Mouse (Mus musculus) forebrain, embryonic 13.5 days (tissue): ENCODE data around the gene Elmsan1. TPM values are rescaled to one million over a fixed set of nuclear protein-coding genes. Genes with fewer than 3 reads are reported as not detected.

Experiments used
- ATAC-seq: fragments of 200-750 bp; cut with Nextera tagmentation; 2 replicates; pipeline ENCODE4 v1.8.0; 2017
- H3K27ac ChIP-seq: fragments of 300-500 bp; sonication (generic); 2 replicates; pipeline ENCODE4 v1.5.1; 2015; ENCODE audit warnings: inconsistent platforms, mild to moderate bottlenecking, moderate library complexity
- H3K27me3 ChIP-seq: fragments of 300-500 bp; sonication (generic); 2 replicates; pipeline ENCODE4 v1.6.1; 2015; ENCODE audit warnings: mild to moderate bottlenecking, inconsistent platforms
- H3K36me3 ChIP-seq: fragments of 300-500 bp; sonication (generic); 2 replicates; pipeline ENCODE4 v1.6.1; 2015; ENCODE audit warnings: mild to moderate bottlenecking, inconsistent platforms; ENCODE audit not compliant: poor library complexity, severe bottlenecking
- H3K4me1 ChIP-seq: fragments of 300-500 bp; sonication (generic); 2 replicates; pipeline ENCODE4 v1.6.1; 2015; ENCODE audit warnings: inconsistent platforms
- H3K4me2 ChIP-seq: fragments of 300-500 bp; sonication (generic); 2 replicates; pipeline ENCODE4 v1.6.1; 2015; ENCODE audit warnings: inconsistent platforms, mild to moderate bottlenecking, moderate library complexity
- H3K4me3 ChIP-seq: fragments of 300-500 bp; sonication (generic); 2 replicates; pipeline ENCODE4 v1.5.1; 2015; ENCODE audit warnings: mild to moderate bottlenecking, inconsistent platforms
- H3K9ac ChIP-seq: fragments of 300-500 bp; sonication (generic); 2 replicates; pipeline ENCODE4 v1.6.1; 2015; ENCODE audit warnings: mild to moderate bottlenecking, inconsistent platforms
- H3K9me3 ChIP-seq: fragments of 300-500 bp; sonication (generic); replicated peaks from 2 replicates; pipeline ENCODE4 v1.6.1; 2016; ENCODE audit warnings: inconsistent platforms
- WGBS: fragments of 180-500 bp; shearing (Covaris S2); methylation state at CpG from one replicate; pipeline ENCODE4 v1.1.7; 2015; 5-methylcytosine and 5-hydroxymethylcytosine counted together
- polyA plus RNA-seq: library from polyadenylated mRNA; unstranded; fragments of >200 nt; fragmentation: Nextera tagmentation; extraction: Ambion mirVana; gene quantifications from 2 replicates; pipeline ENCODE4 v1.2.1, GENCODE M21; 2015

Elmsan1 gene
- polyA plus RNA-seq, 1 experiment from 2014 or later: 5.0 TPM

GRCm38 (mm10) chr12:84201222-84201621 is 17.5 kb downstream of the Elmsan1 start:
- no peak overlapping the region for H3K4me2 ChIP-seq
- ATAC-seq: no peak
- no peaks in the 10 kb centered on the region for H3K9me3 ChIP-seq
- H3K27ac ChIP-seq: no peak overlapping the region
- H3K27me3 ChIP-seq: no peaks in the 10 kb centered on the region
- no peak overlapping the region for H3K4me3 ChIP-seq
- 98% methylated on average over 4 of the region's 4 CpGs for WGBS
- no peaks in the 10 kb centered on the region for H3K36me3 ChIP-seq
- H3K4me1 ChIP-seq: peaks cover 31% of the 10 kb centered on the region
- no peak overlapping the region for H3K9ac ChIP-seq

DNA sequence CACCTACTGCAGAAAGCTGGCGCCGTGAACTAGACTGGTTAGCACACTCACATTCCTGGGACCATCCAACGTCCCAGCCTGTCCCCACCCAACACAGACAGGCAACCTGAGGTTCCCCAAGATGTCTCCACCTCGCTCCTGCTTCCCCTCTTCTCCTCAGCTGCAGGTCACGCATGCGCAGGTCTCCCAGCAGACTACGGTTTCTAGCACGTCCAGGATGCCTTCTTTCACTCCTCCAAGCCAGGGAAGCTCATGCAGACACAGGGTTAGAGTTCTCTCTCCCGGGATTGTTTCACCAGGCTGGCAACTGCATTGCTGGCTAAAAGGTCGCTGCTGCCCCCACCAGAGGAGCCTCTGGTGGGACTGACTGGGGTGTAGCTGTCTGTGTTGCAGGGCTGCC is 19.8 kb downstream of the Elmsan1 start:
- WGBS: 69% methylated on average over 10 of the region's 10 CpGs
- H3K9me3 ChIP-seq: no peaks in the 10 kb centered on the region
- H3K36me3 ChIP-seq: no peaks in the 10 kb centered on the region
- no peak overlapping the region for H3K27ac ChIP-seq
- H3K4me1 ChIP-seq: peaks cover 50% of the 10 kb centered on the region
- H3K4me3 ChIP-seq: no peak overlapping the region
- no peak for ATAC-seq
- no peak overlapping the region for H3K9ac ChIP-seq
- no peak overlapping the region for H3K4me2 ChIP-seq
- no peaks in the 10 kb centered on the region for H3K27me3 ChIP-seq

GRCm38 (mm10) chr12:84198076-84198679 is 20.5 kb downstream of the Elmsan1 start:
- no peak overlapping the region for H3K4me2 ChIP-seq
- ATAC-seq: no peak
- peak overlapping the region; percentile 37; the same call in 1 of the 2 replicates for H3K9ac ChIP-seq
- no peak overlapping the region for H3K4me3 ChIP-seq
- no peaks in the 10 kb centered on the region for H3K36me3 ChIP-seq
- 54% methylated on average over 8 of the region's 8 CpGs for WGBS
- H3K27me3 ChIP-seq: no peaks in the 10 kb centered on the region
- no peak overlapping the region for H3K27ac ChIP-seq
- no peaks in the 10 kb centered on the region for H3K9me3 ChIP-seq
- H3K4me1 ChIP-seq: peaks cover 50% of the 10 kb centered on the region

DNA sequence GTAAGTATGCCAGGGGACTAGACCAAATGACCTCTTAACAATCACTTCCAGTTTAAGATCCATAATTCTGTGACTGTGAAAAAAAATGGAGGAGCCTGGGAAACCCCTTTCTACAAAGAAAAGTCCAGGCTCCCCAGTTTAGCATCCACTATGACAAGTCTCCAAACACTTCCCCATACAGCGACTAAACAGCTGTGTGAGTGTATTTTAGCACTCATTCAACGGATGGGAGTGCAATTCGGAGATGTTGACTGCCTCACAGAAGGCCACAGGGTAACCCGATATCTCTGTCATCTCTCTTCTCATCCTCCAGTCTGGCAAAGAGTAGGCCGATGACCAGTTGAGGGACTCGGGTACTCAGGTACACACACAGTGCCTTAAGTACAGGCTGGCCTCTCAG is 23.5 kb downstream of the Elmsan1 start:
- peaks cover 64% of the 10 kb centered on the region for H3K4me1 ChIP-seq
- ATAC-seq: no peak

GRCm38 (mm10) chr12:84194400-84195109 is 24.1 kb downstream of the Elmsan1 start:
- Histone ChIP-seq H3K4me2 (peak overlapping the region; percentile 93), H3K9ac (peak overlapping the region; percentile 97), H3K4me1 (peaks cover 71% of the 10 kb centered on the region), H3K36me3 (no peaks in the 10 kb centered on the region), H3K9me3 (no peaks in the 10 kb centered on the region), H3K27me3 (no peaks in the 10 kb centered on the region), H3K4me3 (peak overlapping the region; percentile 87), H3K27ac (peak overlapping the region; percentile 97)
- WGBS: 2% methylated on average over 13 of the region's 13 CpGs
- peak; percentile 5; the same call in 1 of the 2 replicates for ATAC-seq

More for the DNA sequence above, 23.5 kb downstream of the Elmsan1 start:
- H3K9me3 ChIP-seq: no peaks in the 10 kb centered on the region
- WGBS: 58% methylated on average over 6 of the region's 6 CpGs
- no peaks in the 10 kb centered on the region for H3K27me3 ChIP-seq
- no peak overlapping the region for H3K4me2 ChIP-seq
- H3K27ac ChIP-seq: no peak overlapping the region
- H3K36me3 ChIP-seq: no peaks in the 10 kb centered on the region
- H3K4me3 ChIP-seq: no peak overlapping the region
- peak overlapping the region; percentile 34; the same call in 1 of the 2 replicates for H3K9ac ChIP-seq

DNA sequence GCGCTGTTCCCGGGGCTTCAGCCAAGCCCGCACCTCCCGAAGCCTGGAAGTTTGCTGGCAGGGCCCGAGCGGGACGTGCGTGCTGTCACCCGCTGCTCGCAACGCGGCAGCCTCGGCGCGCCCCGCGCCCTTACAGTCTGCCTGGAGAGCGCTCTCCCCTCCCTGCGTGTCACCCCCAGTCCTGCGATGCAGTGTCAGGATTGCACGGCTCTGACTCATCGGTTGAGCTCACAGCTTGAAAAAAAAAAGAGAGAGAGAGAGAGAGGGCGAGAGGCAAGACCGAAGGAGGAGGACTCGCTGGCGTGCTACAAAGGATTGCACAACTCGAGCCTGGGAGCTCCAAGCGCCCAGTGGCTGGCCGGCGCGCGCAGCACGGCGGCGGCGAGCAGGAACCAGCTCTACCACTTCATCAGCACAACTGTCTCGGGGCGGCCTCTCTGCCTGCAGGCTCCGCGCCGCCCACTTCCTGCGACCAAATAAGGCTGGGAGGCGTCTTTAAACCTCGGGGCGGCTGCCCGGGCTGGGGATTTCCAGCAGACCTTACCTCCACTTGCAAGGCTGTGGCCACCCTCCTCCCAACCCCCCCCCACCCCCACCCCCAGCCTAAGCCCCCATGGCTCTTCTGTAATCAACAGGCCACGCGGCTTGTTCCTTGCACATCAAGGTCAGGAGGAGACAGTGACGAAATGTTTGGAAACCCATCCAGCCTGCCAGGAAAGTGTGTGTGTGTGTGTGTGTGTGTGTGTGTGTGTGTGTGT is 24.9 kb downstream of the Elmsan1 start:
- no peaks in the 10 kb centered on the region for H3K36me3 ChIP-seq
- H3K27ac ChIP-seq: peak overlapping the region; percentile 97
- peak; percentile 83 for ATAC-seq
- peak overlapping the region; percentile 97 for H3K9ac ChIP-seq
- H3K4me2 ChIP-seq: peak overlapping the region; percentile 93
- no peaks in the 10 kb centered on the region for H3K9me3 ChIP-seq
- H3K4me1 ChIP-seq: peaks cover 75% of the 10 kb centered on the region
- H3K27me3 ChIP-seq: no peaks in the 10 kb centered on the region
- H3K4me3 ChIP-seq: peak overlapping the region; percentile 87
- WGBS: under 1% methylated on average over 49 of the region's 49 CpGs

GRCm38 (mm10) chr12:84192741-84193641 is 25.7 kb downstream of the Elmsan1 start:
- Histone ChIP-seq H3K4me1 (peaks cover 75% of the 10 kb centered on the region), H3K36me3 (no peaks in the 10 kb centered on the region), H3K4me3 (peak overlapping the region; percentile 87), H3K9ac (peak overlapping the region; percentile 97), H3K27me3 (no peaks in the 10 kb centered on the region), H3K9me3 (no peaks in the 10 kb centered on the region), H3K4me2 (peak overlapping the region; percentile 93), H3K27ac (peak overlapping the region; percentile 97)
- under 1% methylated on average over 75 of the region's 102 CpGs for WGBS
- ATAC-seq: peak; percentile 57

GRCm38 (mm10) chr12:84192280-84192679 is 26.4 kb downstream of the Elmsan1 start:
- Histone ChIP-seq H3K9ac (peak overlapping the region; percentile 97), H3K4me3 (peak overlapping the region; percentile 87), H3K27me3 (no peaks in the 10 kb centered on the region), H3K36me3 (no peaks in the 10 kb centered on the region), H3K4me1 (peaks cover 75% of the 10 kb centered on the region), H3K9me3 (no peaks in the 10 kb centered on the region), H3K27ac (no peak overlapping the region), H3K4me2 (peak overlapping the region; percentile 93)
- ATAC-seq: no peak
- WGBS: 2% methylated on average over 13 of the region's 13 CpGs

DNA sequence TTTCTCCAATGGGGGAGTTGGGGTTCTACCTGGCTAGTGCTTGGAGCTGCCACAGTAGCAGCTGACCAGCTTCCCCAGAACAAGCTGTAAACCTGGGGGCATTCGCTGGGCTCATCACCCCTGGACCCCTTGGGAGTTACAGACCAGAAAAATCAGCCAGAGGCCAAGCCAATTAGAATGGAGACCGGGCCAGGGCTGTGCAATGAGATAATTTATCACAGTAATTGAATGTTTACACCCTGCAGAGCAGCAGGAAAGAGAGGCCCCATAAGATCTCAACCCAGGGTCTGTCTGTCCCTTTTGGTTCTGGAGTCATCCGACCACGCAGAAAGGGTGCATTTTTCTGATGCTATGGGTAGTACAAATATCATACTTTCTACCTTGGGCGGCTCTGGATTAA is 26.9 kb downstream of the Elmsan1 start:
- Histone ChIP-seq H3K9ac (peak overlapping the region; percentile 97), H3K4me2 (peak overlapping the region; percentile 93), H3K4me1 (peaks cover 79% of the 10 kb centered on the region), H3K27ac (no peak overlapping the region), H3K4me3 (peak overlapping the region; percentile 87), H3K27me3 (no peaks in the 10 kb centered on the region), H3K36me3 (no peaks in the 10 kb centered on the region), H3K9me3 (no peaks in the 10 kb centered on the region)
- 14% methylated on average over 5 of the region's 5 CpGs for WGBS
- ATAC-seq: no peak

GRCm38 (mm10) chr12:84191190-84191589 is 27.5 kb downstream of the Elmsan1 start:
- ATAC-seq: no peak
- no peak overlapping the region for H3K27ac ChIP-seq
- H3K4me2 ChIP-seq: peak overlapping the region; percentile 93
- H3K4me3 ChIP-seq: peak overlapping the region; percentile 87
- H3K9ac ChIP-seq: 0 out of 2 replicates have a peak overlapping the region, but pooled peaks have one; percentile 48
- H3K9me3 ChIP-seq: no peaks in the 10 kb centered on the region
- peaks cover 82% of the 10 kb centered on the region for H3K4me1 ChIP-seq
- WGBS: 59% methylated on average over 7 of the region's 7 CpGs
- no peaks in the 10 kb centered on the region for H3K27me3 ChIP-seq
- no peaks in the 10 kb centered on the region for H3K36me3 ChIP-seq

- no peak for ATAC-seq
- Histone ChIP-seq H3K9me3 (no peaks in the 10 kb centered on the region), H3K27ac (0 out of 2 replicates have a peak overlapping the region, but pooled peaks have one; percentile 1), H3K4me2 (peak overlapping the region; percentile 93), H3K27me3 (no peaks in the 10 kb centered on the region), H3K36me3 (no peaks in the 10 kb centered on the region), H3K4me3 (no peak overlapping the region), H3K9ac (no peak overlapping the region), H3K4me1 (peaks cover 84% of the 10 kb centered on the region)
- WGBS: 64% methylated on average over 14 of the region's 15 CpGs
Observed at GRCm38 (mm10) chr12:84190151-84190820, 28.4 kb downstream of the Elmsan1 start.
